Mouse (Mus musculus) midbrain, embryonic 13.5 days (tissue): ENCODE data around the gene Ndufa7. TPM values are rescaled to one million over a fixed set of nuclear protein-coding genes. Genes with fewer than 3 reads are reported as not detected.
A peak's percentile ranks its signal among the peaks of the same experiment; 100 is the strongest.

ENCODE experiments used
- ATAC-seq: fragments of 200-750 bp; cut with Nextera tagmentation; 2 replicates; pipeline ENCODE4 v1.8.0; 2017; ENCODE audit warnings: mild to moderate bottlenecking, moderate TSS enrichment, moderate library complexity
- H3K27ac ChIP-seq: fragments of 300-500 bp; sonication (generic); 2 replicates; pipeline ENCODE4 v1.5.1; 2015; ENCODE audit warnings: inconsistent platforms, mild to moderate bottlenecking, moderate library complexity
- H3K27me3 ChIP-seq: fragments of 300-500 bp; sonication (generic); 2 replicates; pipeline ENCODE4 v1.6.1; 2015; ENCODE audit warnings: mild to moderate bottlenecking, inconsistent platforms
- H3K36me3 ChIP-seq: fragments of 300-500 bp; sonication (generic); 2 replicates; pipeline ENCODE4 v1.6.1; 2015; ENCODE audit warnings: mild to moderate bottlenecking, inconsistent platforms
- H3K4me1 ChIP-seq: fragments of 300-500 bp; sonication (generic); replicated peaks from 2 replicates; pipeline ENCODE4 v1.6.1; 2015; ENCODE audit warnings: inconsistent platforms
- H3K4me2 ChIP-seq: fragments of 300-500 bp; sonication (generic); replicated peaks from 2 replicates; pipeline ENCODE4 v1.6.1; 2015; ENCODE audit warnings: moderate library complexity, mild to moderate bottlenecking, inconsistent platforms
- H3K4me3 ChIP-seq: fragments of 300-500 bp; sonication (generic); replicated peaks from 2 replicates; pipeline ENCODE4 v1.5.1; 2015; ENCODE audit warnings: mild to moderate bottlenecking, inconsistent platforms
- H3K9ac ChIP-seq: fragments of 300-500 bp; sonication (generic); replicated peaks from 2 replicates; pipeline ENCODE4 v1.6.1; 2015; ENCODE audit warnings: mild to moderate bottlenecking, inconsistent platforms
- H3K9me3 ChIP-seq: fragments of 300-500 bp; sonication (generic); 2 replicates; pipeline ENCODE4 v1.6.1; 2016; ENCODE audit warnings: mild to moderate bottlenecking, inconsistent platforms
- WGBS: fragments of 180-500 bp; shearing (Covaris S2); methylation state at CpG from one replicate; pipeline ENCODE4 v1.1.7; 2015; 5-methylcytosine and 5-hydroxymethylcytosine counted together
- polyA plus RNA-seq: library from polyadenylated mRNA; unstranded; fragments of >200 nt; fragmentation: Nextera tagmentation; extraction: Ambion mirVana; gene quantifications from 2 replicates; pipeline ENCODE4 v1.2.1, GENCODE M21; 2015

Gene Ndufa7
- 482 and 516 TPM in 2 replicates for polyA plus RNA-seq

- Histone ChIP-seq H3K9ac (peak within 1 kb of the TSS; percentile 85), H3K4me1 (peaks cover 32% of the 10 kb centered on the region), H3K4me3 (peak within 1 kb of the TSS; percentile 82), H3K27ac (peak within 1 kb of the TSS; percentile 87), H3K36me3 (peaks cover 44% of the 10 kb centered on the region), H3K27me3 (no peaks in the 10 kb centered on the region), H3K9me3 (no peaks in the 10 kb centered on the region), H3K4me2 (peak within 1 kb of the TSS; percentile 87)
- under 1% methylated on average over 51 of the region's 51 CpGs for WGBS
- ATAC-seq = peak; percentile 94
Observed at GRCm38 (mm10) chr17:33824084-33824996, at the start of gene Ndufa7, which contains the start of gene Rps28. Ndufa7 (plus strand) TSS chr17:33824572. Rps28 (minus strand) TSS chr17:33824562.

- no peak overlapping the region for H3K9ac ChIP-seq
- 0 out of 2 replicates have a peak, but pooled peaks cover 6% of the 10 kb centered on the region for H3K4me1 ChIP-seq
- WGBS = 91% methylated on average over 8 of the region's 8 CpGs
- no peak overlapping the region for H3K4me3 ChIP-seq
- no peak overlapping the region for H3K4me2 ChIP-seq
- no peaks in the 10 kb centered on the region for H3K27me3 ChIP-seq
- H3K36me3 ChIP-seq = no peaks in the 10 kb centered on the region
- H3K27ac ChIP-seq = no peak overlapping the region
- no peak for ATAC-seq
- no peaks in the 10 kb centered on the region for H3K9me3 ChIP-seq
Observed at GRCm38 (mm10) chr17:33774573-33775155, 49.7 kb upstream of the Ndufa7 start.

- H3K27me3 ChIP-seq = no peaks in the 10 kb centered on the region
- H3K4me3 ChIP-seq = no peak overlapping the region
- H3K4me2 ChIP-seq = no peak overlapping the region
- H3K9ac ChIP-seq = no peak overlapping the region
- 0 out of 2 replicates have a peak, but pooled peaks cover 6% of the 10 kb centered on the region for H3K4me1 ChIP-seq
- 93% methylated on average over 4 of the region's 4 CpGs for WGBS
- H3K36me3 ChIP-seq = no peaks in the 10 kb centered on the region
- no peak for ATAC-seq
- no peak overlapping the region for H3K27ac ChIP-seq
- H3K9me3 ChIP-seq = no peaks in the 10 kb centered on the region
Observed at GRCm38 (mm10) chr17:33775287-33775686, 49.1 kb upstream of the Ndufa7 start.

- Histone ChIP-seq H3K4me2 (no peak overlapping the region), H3K4me3 (no peak overlapping the region), H3K27ac (no peak overlapping the region), H3K36me3 (no peaks in the 10 kb centered on the region), H3K9me3 (no peaks in the 10 kb centered on the region), H3K27me3 (peaks cover 12% of the 10 kb centered on the region; the same call in 1 of the 2 replicates), H3K4me1 (peaks cover 22% of the 10 kb centered on the region), H3K9ac (no peak overlapping the region)
- 64% methylated on average over 9 of the region's 9 CpGs for WGBS
- ATAC-seq = 0 out of 2 replicates have a peak, but pooled peaks have one; percentile 47
Observed at GRCm38 (mm10) chr17:33779271-33779966, 45.0 kb upstream of the Ndufa7 start.

GRCm38 (mm10) chr17:33779967-33780295 lies 44.4 kb upstream of the Ndufa7 start:
- Histone ChIP-seq H3K27ac (no peak overlapping the region), H3K4me1 (peaks cover 22% of the 10 kb centered on the region), H3K4me2 (no peak overlapping the region), H3K9me3 (no peaks in the 10 kb centered on the region), H3K9ac (no peak overlapping the region), H3K36me3 (no peaks in the 10 kb centered on the region), H3K27me3 (peaks cover 12% of the 10 kb centered on the region; the same call in 1 of the 2 replicates), H3K4me3 (no peak overlapping the region)
- WGBS = 95% methylated on average over 5 of the region's 5 CpGs
- no peak for ATAC-seq

GRCm38 (mm10) chr17:33780431-33780830 lies 43.9 kb upstream of the Ndufa7 start:
- peaks cover 22% of the 10 kb centered on the region for H3K4me1 ChIP-seq
- 91% methylated on average over 5 of the region's 5 CpGs for WGBS
- H3K4me2 ChIP-seq = peak overlapping the region; percentile 90
- H3K27me3 ChIP-seq = peaks cover 12% of the 10 kb centered on the region; the same call in 1 of the 2 replicates
- H3K4me3 ChIP-seq = peak overlapping the region; percentile 49; the same call in 1 of the 2 replicates
- no peaks in the 10 kb centered on the region for H3K36me3 ChIP-seq
- H3K27ac ChIP-seq = no peak overlapping the region
- no peak for ATAC-seq
- H3K9me3 ChIP-seq = no peaks in the 10 kb centered on the region
- H3K9ac ChIP-seq = 0 out of 2 replicates have a peak overlapping the region, but pooled peaks have one; percentile 67

- H3K4me2 ChIP-seq = peak within 1 kb of the TSS; percentile 90
- peak within 1 kb of the TSS; percentile 67 for H3K9ac ChIP-seq
- H3K36me3 ChIP-seq = no peaks in the 10 kb centered on the region
- H3K27me3 ChIP-seq = peaks cover 12% of the 10 kb centered on the region; the same call in 1 of the 2 replicates
- H3K4me3 ChIP-seq = peak within 1 kb of the TSS; percentile 49
- H3K27ac ChIP-seq = 0 out of 2 replicates have a peak within 1 kb of the TSS, but pooled peaks have one; percentile 30
- H3K9me3 ChIP-seq = no peaks in the 10 kb centered on the region
- WGBS = 1% methylated on average over 50 of the region's 50 CpGs
- peaks cover 22% of the 10 kb centered on the region for H3K4me1 ChIP-seq
- ATAC-seq = peak; percentile 84
Observed at GRCm38 (mm10) chr17:33781124-33781977, 43.0 kb upstream of the Ndufa7 start, which contains the start of gene Angptl4. Angptl4 (minus strand) TSS chr17:33781830.

GRCm38 (mm10) chr17:33782067-33782466 lies 42.3 kb upstream of the Ndufa7 start:
- no peak for ATAC-seq
- Histone ChIP-seq H3K4me3 (peak overlapping the region; percentile 49), H3K4me1 (peaks cover 22% of the 10 kb centered on the region), H3K27me3 (peaks cover 12% of the 10 kb centered on the region; the same call in 1 of the 2 replicates), H3K36me3 (no peaks in the 10 kb centered on the region), H3K4me2 (peak overlapping the region; percentile 90), H3K27ac (no peak overlapping the region), H3K9me3 (no peaks in the 10 kb centered on the region), H3K9ac (peak overlapping the region; percentile 67; the same call in 1 of the 2 replicates)
- WGBS = 33% methylated on average over 4 of the region's 4 CpGs

GRCm38 (mm10) chr17:33783408-33783807 lies 41.0 kb upstream of the Ndufa7 start:
- Histone ChIP-seq H3K9me3 (no peaks in the 10 kb centered on the region), H3K36me3 (no peaks in the 10 kb centered on the region), H3K27me3 (peaks cover 12% of the 10 kb centered on the region; the same call in 1 of the 2 replicates), H3K4me2 (no peak overlapping the region), H3K27ac (no peak overlapping the region), H3K4me3 (no peak overlapping the region), H3K4me1 (peaks cover 22% of the 10 kb centered on the region), H3K9ac (no peak overlapping the region)
- no peak for ATAC-seq

- no peak for ATAC-seq
- WGBS = 86% methylated on average over 2 of the region's 2 CpGs
- Histone ChIP-seq H3K36me3 (no peaks in the 10 kb centered on the region), H3K4me2 (no peak overlapping the region), H3K9me3 (no peaks in the 10 kb centered on the region), H3K4me1 (peaks cover 16% of the 10 kb centered on the region), H3K9ac (no peak overlapping the region), H3K27ac (no peak overlapping the region), H3K27me3 (peaks cover 12% of the 10 kb centered on the region; the same call in 1 of the 2 replicates), H3K4me3 (no peak overlapping the region)
Observed at GRCm38 (mm10) chr17:33784939-33785338, 39.4 kb upstream of the Ndufa7 start.

GRCm38 (mm10) chr17:33786375-33786774 lies 38.0 kb upstream of the Ndufa7 start:
- Histone ChIP-seq H3K9ac (no peak overlapping the region), H3K4me2 (no peak overlapping the region), H3K4me3 (no peak overlapping the region), H3K9me3 (no peaks in the 10 kb centered on the region), H3K4me1 (peaks cover 8% of the 10 kb centered on the region), H3K27ac (no peak overlapping the region), H3K27me3 (0 out of 2 replicates have a peak, but pooled peaks cover 7% of the 10 kb centered on the region), H3K36me3 (no peaks in the 10 kb centered on the region)
- WGBS = 90% methylated on average over 18 of the region's 18 CpGs
- ATAC-seq = no peak
